Mouse (Mus musculus) ES-Bruce4 (cell line): Measurements from ENCODE around the gene Suv39h2. TPM values are rescaled to one million over a fixed set of nuclear protein-coding genes. Genes with fewer than 3 reads are reported as not detected.

ENCODE experiments used
- H3K27ac ChIP-seq: 2 replicates; pipeline ENCODE4 v1.5.1; 2012; ENCODE audit warnings: low read length, inconsistent platforms; ENCODE audit not compliant: insufficient read depth
- H3K27me3 ChIP-seq: 2 replicates; pipeline ENCODE4 v1.6.1; 2012; ENCODE audit warnings: mild to moderate bottlenecking, low read length, inconsistent platforms; ENCODE audit not compliant: control insufficient read depth, poor library complexity, insufficient read depth, severe bottlenecking
- H3K36me3 ChIP-seq: 2 replicates; pipeline ENCODE4 v1.6.1; 2012; ENCODE audit warnings: inconsistent platforms, mild to moderate bottlenecking, low read length, moderate library complexity; ENCODE audit not compliant: control insufficient read depth, poor library complexity, insufficient read depth, severe bottlenecking
- H3K4me1 ChIP-seq: one replicate; pipeline ENCODE4 v1.8.1; 2011; ENCODE audit warnings: low read length; ENCODE audit not compliant: control insufficient read depth, insufficient read depth
- H3K4me3 ChIP-seq: 2 replicates; pipeline ENCODE4 v1.5.1; 2011; ENCODE audit warnings: low read depth, mild to moderate bottlenecking, low read length
- H3K9ac ChIP-seq: 2 replicates; pipeline ENCODE4 v1.6.1; 2012; ENCODE audit warnings: low read depth, mild to moderate bottlenecking, inconsistent platforms; ENCODE audit not compliant: poor library complexity, severe bottlenecking
- H3K9me3 ChIP-seq: replicated peaks from 2 replicates; pipeline ENCODE4 v1.6.1; 2012; ENCODE audit warnings: mild to moderate bottlenecking, low read length, inconsistent platforms; ENCODE audit not compliant: control insufficient read depth, poor library complexity, insufficient read depth, severe bottlenecking
- CTCF ChIP-seq: IDR thresholded peaks from one replicate; pipeline ENCODE4 v1.8.1; 2011; ENCODE audit warnings: low read depth, low read length
- EP300 ChIP-seq: IDR thresholded peaks from 2 replicates; pipeline ENCODE4 v1.6.1; 2011; ENCODE audit warnings: low read depth, low read length; ENCODE audit not compliant: insufficient read depth
- POLR2A ChIP-seq: IDR thresholded peaks from one replicate; pipeline ENCODE4 v1.8.1; 2011; ENCODE audit warnings: low read length; ENCODE audit not compliant: insufficient read depth
- polyA plus RNA-seq: library from polyadenylated mRNA; stranded (reverse); fragments of >200 nt; gene quantifications from 2 replicates; pipeline ENCODE4 v1.2.4, GENCODE M21; 2011; ENCODE audit warnings: low read depth; ENCODE audit not compliant: missing spikeins, insufficient read depth, insufficient read length

Suv39h2 gene
- polyA plus RNA-seq, 1 experiment: 33.9 TPM

- TF ChIP-seq POLR2A: no peak
- TF ChIP-seq EP300: no peak
Observed at GRCm38 (mm10) chr2:3435369-3436061, 39.3 kb downstream of the Suv39h2 start.

GRCm38 (mm10) chr2:3430956-3431355, 43.9 kb downstream of the Suv39h2 start:
- Histone ChIP-seq H3K4me1 (peaks cover 3% of the 10 kb centered on the region), H3K9me3 (no peaks in the 10 kb centered on the region), H3K4me3 (no peak overlapping the region), H3K27ac (no peak overlapping the region), H3K36me3 (no peaks in the 10 kb centered on the region), H3K27me3 (no peaks in the 10 kb centered on the region), H3K9ac (no peak overlapping the region)
- no peak for TF ChIP-seq POLR2A
- no peak for TF ChIP-seq CTCF
- no peak for TF ChIP-seq EP300

More at GRCm38 (mm10) chr2:3435369-3436061, 39.3 kb downstream of the Suv39h2 start:
- Histone ChIP-seq H3K27ac (no peak overlapping the region), H3K4me1 (peaks cover 3% of the 10 kb centered on the region), H3K27me3 (no peaks in the 10 kb centered on the region), H3K36me3 (peaks cover 4% of the 10 kb centered on the region), H3K9me3 (no peaks in the 10 kb centered on the region), H3K4me3 (no peak overlapping the region), H3K9ac (no peak overlapping the region)

- TF ChIP-seq POLR2A (no peak), CTCF (no peak), EP300 (no peak)
- no peaks in the 10 kb centered on the region for H3K36me3 ChIP-seq
- H3K9me3 ChIP-seq: no peaks in the 10 kb centered on the region
- peak overlapping the region; percentile 36 for H3K9ac ChIP-seq
- peaks cover 1% of the 10 kb centered on the region for H3K4me1 ChIP-seq
- no peaks in the 10 kb centered on the region for H3K27me3 ChIP-seq
- H3K4me3 ChIP-seq: peak overlapping the region; percentile 77
- H3K27ac ChIP-seq: no peak overlapping the region
Observed at GRCm38 (mm10) chr2:3424579-3424910, 50.3 kb downstream of the Suv39h2 start.

GRCm38 (mm10) chr2:3423841-3424578, 50.8 kb downstream of the Suv39h2 start, which contains the start of gene Dclre1c:
Dclre1c (plus strand) TSS chr2:3424131.
- Histone ChIP-seq H3K4me1 (peaks cover 1% of the 10 kb centered on the region), H3K9ac (peak within 1 kb of the TSS; percentile 36), H3K9me3 (no peaks in the 10 kb centered on the region), H3K36me3 (no peaks in the 10 kb centered on the region), H3K27ac (no peak within 1 kb of the TSS), H3K27me3 (no peaks in the 10 kb centered on the region), H3K4me3 (peak within 1 kb of the TSS; percentile 77)
- TF ChIP-seq EP300 (no peak), POLR2A (peak; percentile 40), CTCF (no peak)

- no peaks in the 10 kb centered on the region for H3K9me3 ChIP-seq
- no peak within 1 kb of the TSS for H3K4me3 ChIP-seq
- H3K4me1 ChIP-seq: peaks cover 1% of the 10 kb centered on the region
- H3K27me3 ChIP-seq: no peaks in the 10 kb centered on the region
- H3K9ac ChIP-seq: no peak within 1 kb of the TSS
- H3K36me3 ChIP-seq: no peaks in the 10 kb centered on the region
- no peak within 1 kb of the TSS for H3K27ac ChIP-seq
- TF ChIP-seq POLR2A: no peak
- no peak for TF ChIP-seq EP300
- no peak for TF ChIP-seq CTCF
Observed at GRCm38 (mm10) chr2:3422548-3422947, 52.3 kb downstream of the Suv39h2 start, which contains the start of gene Meig1. Meig1 (minus strand) TSS chr2:3422648.

- Histone ChIP-seq H3K9ac (no peak overlapping the region), H3K27me3 (no peaks in the 10 kb centered on the region), H3K4me1 (peaks cover 1% of the 10 kb centered on the region), H3K9me3 (no peaks in the 10 kb centered on the region), H3K27ac (no peak overlapping the region), H3K36me3 (no peaks in the 10 kb centered on the region), H3K4me3 (no peak overlapping the region)
- TF ChIP-seq CTCF: no peak
- TF ChIP-seq POLR2A: no peak
- TF ChIP-seq EP300: no peak
Observed at GRCm38 (mm10) chr2:3420157-3420556, 54.7 kb downstream of the Suv39h2 start.
